Mouse (Mus musculus): ENCODE measurements around the gene Eomes. TPM values are rescaled to one million over a fixed set of nuclear protein-coding genes. Genes with fewer than 3 reads are reported as not detected.

Gene Eomes
- polyA plus RNA-seq, 1 experiment: 0.36 TPM

DNA sequence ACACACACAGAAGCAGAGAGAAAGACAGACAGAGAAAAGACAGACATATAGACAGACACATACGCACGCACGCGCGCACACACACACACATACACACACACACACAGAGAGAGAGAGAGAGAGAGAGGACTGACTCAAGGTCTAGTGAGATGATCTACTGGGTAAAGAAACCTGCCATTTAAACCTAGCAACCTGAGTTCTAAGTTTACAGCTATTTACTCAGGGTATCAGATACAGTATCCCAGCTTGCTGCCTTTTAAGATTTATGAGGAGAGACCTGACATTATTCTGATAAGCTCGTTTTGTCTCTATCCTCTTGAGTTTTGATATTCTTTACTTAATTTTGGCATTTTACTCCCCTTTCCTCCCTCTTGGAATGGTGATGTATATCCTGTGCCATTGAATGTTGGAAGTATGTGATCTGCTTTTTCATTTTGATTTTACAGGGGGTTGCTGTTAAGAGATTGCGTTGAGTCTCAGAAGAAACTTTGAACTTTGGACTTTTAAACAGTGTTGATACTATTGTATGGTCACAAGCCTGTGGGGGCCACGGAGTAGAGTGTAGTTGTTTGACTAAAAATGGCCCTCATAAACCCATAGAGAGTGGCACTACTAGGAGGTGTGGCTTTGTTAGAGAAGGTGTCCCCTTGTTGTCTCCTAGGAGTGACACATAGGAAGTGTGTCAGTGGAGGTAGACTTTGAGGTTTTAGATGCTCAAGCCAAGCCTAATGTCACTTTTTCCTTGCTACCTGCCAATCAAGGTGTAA is 15.1 kb downstream of the Eomes start:
- H3K36me3 ChIP-seq (ENCODE audit: control insufficient read depth, insufficient read depth, low read length): no peaks in the 10 kb centered on the region
- H3K27ac ChIP-seq (ENCODE audit: insufficient read depth, low read depth, low read length): no peak overlapping the region
- H3K4me3 ChIP-seq (ENCODE audit: insufficient read depth, low read depth, low read length): no peak overlapping the region
- H3K4me1 ChIP-seq (ENCODE audit: control insufficient read depth, insufficient read depth, low read length): peaks cover under 1% of the 10 kb centered on the region; the same call in 1 of the 2 replicates
- WGBS: 79% methylated on average over 8 of the region's 8 CpGs
- TF ChIP-seq CTCF (conservative IDR thresholded peaks at IDR 0.05; ENCODE audit: insufficient read depth, insufficient read length, low read depth, low read length): no peak
- no peaks in the 10 kb centered on the region for H3K27me3 ChIP-seq (replicated peaks; ENCODE audit: control insufficient read depth, insufficient read depth, low read length)
- DNase-seq: no peak

- Histone ChIP-seq H3K36me3 (ENCODE audit: control insufficient read depth, insufficient read depth, low read length) (no peaks in the 10 kb centered on the region), H3K27ac (ENCODE audit: insufficient read depth, low read depth, low read length) (no peak overlapping the region), H3K27me3 (replicated peaks; ENCODE audit: control insufficient read depth, insufficient read depth, low read length) (no peaks in the 10 kb centered on the region), H3K4me1 (ENCODE audit: control insufficient read depth, insufficient read depth, low read length) (no peaks in the 10 kb centered on the region; the same call in 1 of the 2 replicates), H3K4me3 (ENCODE audit: insufficient read depth, low read depth, low read length) (no peak overlapping the region)
- WGBS: 88% methylated on average over 5 of the region's 5 CpGs
- TF ChIP-seq POLR2A (IDR thresholded peaks at IDR 0.05; ENCODE audit: low read depth, low read length): no peak
- no peak for TF ChIP-seq CTCF (conservative IDR thresholded peaks at IDR 0.05; ENCODE audit: insufficient read depth, insufficient read length, low read depth, low read length)
- DNase-seq: no peak
These were observed 16.1 kb downstream of the Eomes start for GRCm38 (mm10) chr9:118494106-118494505.

DNA sequence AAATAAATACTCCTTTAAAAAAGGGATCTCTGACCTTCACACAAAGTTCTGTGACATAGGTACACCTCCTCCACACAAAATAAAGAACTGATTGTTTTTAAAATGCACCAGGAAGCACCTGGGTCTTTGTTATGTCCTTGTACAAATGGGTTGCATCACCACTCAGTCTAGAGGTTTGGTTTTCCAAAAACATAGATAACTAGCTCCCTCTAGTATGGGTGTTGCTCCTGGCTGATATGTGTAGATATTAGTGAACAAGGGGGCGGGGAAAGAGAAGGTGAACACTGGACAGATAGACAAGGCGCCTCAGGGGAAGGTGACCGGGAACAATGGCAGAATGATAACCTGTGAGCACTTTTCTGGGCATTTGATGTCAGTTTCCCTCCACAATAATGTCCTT is 17.9 kb downstream of the Eomes start:
- no peak for TF ChIP-seq POLR2A (IDR thresholded peaks at IDR 0.05; ENCODE audit: low read depth, low read length)
- no peak for TF ChIP-seq CTCF (conservative IDR thresholded peaks at IDR 0.05; ENCODE audit: insufficient read depth, insufficient read length, low read depth, low read length)
- 92% methylated on average over 3 of the region's 3 CpGs for WGBS
- Histone ChIP-seq H3K4me3 (ENCODE audit: insufficient read depth, low read depth, low read length) (no peak overlapping the region), H3K27ac (ENCODE audit: insufficient read depth, low read depth, low read length) (no peak overlapping the region), H3K27me3 (replicated peaks; ENCODE audit: control insufficient read depth, insufficient read depth, low read length) (no peaks in the 10 kb centered on the region), H3K36me3 (ENCODE audit: control insufficient read depth, insufficient read depth, low read length) (no peaks in the 10 kb centered on the region), H3K4me1 (ENCODE audit: control insufficient read depth, insufficient read depth, low read length) (no peaks in the 10 kb centered on the region)
- DNase-seq: no peak

DNA sequence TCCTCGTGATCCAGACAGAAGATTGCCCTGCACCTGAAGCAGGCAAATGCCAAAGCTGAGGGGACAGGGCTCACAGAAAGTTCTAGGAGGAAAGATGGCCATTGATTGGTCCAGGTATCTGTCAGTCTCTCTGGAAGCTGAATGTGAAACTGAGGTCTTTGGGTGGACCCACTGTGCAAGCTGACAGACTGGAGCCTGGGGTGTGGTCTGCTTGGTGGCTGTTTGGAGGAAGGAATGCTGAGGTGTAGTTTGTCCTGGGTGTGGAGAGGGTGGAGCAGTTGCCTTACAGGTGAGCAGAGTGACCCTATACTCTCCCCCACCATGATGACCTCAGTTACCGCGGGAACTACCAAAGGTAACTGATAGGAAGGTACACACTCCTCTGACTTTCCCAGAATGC is 18.9 kb downstream of the Eomes start:
- no peak for DNase-seq
- Histone ChIP-seq H3K36me3 (ENCODE audit: control insufficient read depth, insufficient read depth, low read length) (no peaks in the 10 kb centered on the region), H3K27ac (ENCODE audit: insufficient read depth, low read depth, low read length) (no peak overlapping the region), H3K4me1 (ENCODE audit: control insufficient read depth, insufficient read depth, low read length) (no peaks in the 10 kb centered on the region), H3K4me3 (ENCODE audit: insufficient read depth, low read depth, low read length) (no peak overlapping the region), H3K27me3 (replicated peaks; ENCODE audit: control insufficient read depth, insufficient read depth, low read length) (no peaks in the 10 kb centered on the region)
- WGBS: 78% methylated on average over 3 of the region's 3 CpGs
- TF ChIP-seq CTCF (conservative IDR thresholded peaks at IDR 0.05; ENCODE audit: insufficient read depth, insufficient read length, low read depth, low read length): no peak

- no peaks in the 10 kb centered on the region for H3K36me3 ChIP-seq (ENCODE audit: control insufficient read depth, insufficient read depth, low read length)
- H3K4me3 ChIP-seq (ENCODE audit: insufficient read depth, low read depth, low read length): no peak overlapping the region
- no peaks in the 10 kb centered on the region for H3K27me3 ChIP-seq (replicated peaks; ENCODE audit: control insufficient read depth, insufficient read depth, low read length)
- no peaks in the 10 kb centered on the region for H3K4me1 ChIP-seq (ENCODE audit: control insufficient read depth, insufficient read depth, low read length)
- TF ChIP-seq CTCF (conservative IDR thresholded peaks at IDR 0.05; ENCODE audit: insufficient read depth, insufficient read length, low read depth, low read length): no peak
- no peak overlapping the region for H3K27ac ChIP-seq (ENCODE audit: insufficient read depth, low read depth, low read length)
- no peak for DNase-seq
- WGBS: 72% methylated on average over 7 of the region's 7 CpGs
These were observed 20.0 kb downstream of the Eomes start for GRCm38 (mm10) chr9:118498061-118498460.

DNA sequence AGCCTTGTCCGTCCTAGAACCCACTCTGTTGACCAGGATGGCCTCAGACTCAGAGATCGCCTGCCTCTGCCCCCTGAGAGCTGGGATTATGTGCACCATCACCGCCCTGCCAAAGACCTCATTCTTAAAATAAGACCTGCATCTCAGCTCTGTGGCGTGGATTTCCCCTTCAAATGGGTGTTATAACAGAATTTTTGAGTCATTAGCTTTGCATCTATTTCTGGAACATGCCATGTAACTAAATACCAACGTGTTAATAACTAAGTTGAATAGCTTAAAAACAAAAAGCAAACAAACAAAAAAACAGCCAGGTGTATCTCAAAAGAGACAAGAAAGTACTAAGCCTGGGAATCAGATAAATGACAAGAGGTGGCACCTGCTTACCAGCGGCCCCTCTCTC is 23.0 kb downstream of the Eomes start:
- TF ChIP-seq POLR2A (IDR thresholded peaks at IDR 0.05; ENCODE audit: low read depth, low read length) (no peak), CTCF (conservative IDR thresholded peaks at IDR 0.05; ENCODE audit: insufficient read depth, insufficient read length, low read depth, low read length) (no peak)
- no peaks in the 10 kb centered on the region for H3K27me3 ChIP-seq (replicated peaks; ENCODE audit: control insufficient read depth, insufficient read depth, low read length)
- WGBS: 74% methylated on average over 6 of the region's 6 CpGs

GRCm38 (mm10) chr9:118504656-118505055 is 26.6 kb downstream of the Eomes start:
- 29% methylated on average over 3 of the region's 3 CpGs for WGBS
- Histone ChIP-seq H3K27me3 (replicated peaks; ENCODE audit: control insufficient read depth, insufficient read depth, low read length) (no peaks in the 10 kb centered on the region), H3K4me1 (ENCODE audit: control insufficient read depth, insufficient read depth, low read length) (peaks cover 23% of the 10 kb centered on the region), H3K4me3 (ENCODE audit: insufficient read depth, low read depth, low read length) (0 out of 2 replicates have a peak overlapping the region, but pooled peaks have one; percentile 0), H3K36me3 (ENCODE audit: control insufficient read depth, insufficient read depth, low read length) (no peaks in the 10 kb centered on the region), H3K27ac (ENCODE audit: insufficient read depth, low read depth, low read length) (peak overlapping the region; percentile 65)
- peak; percentile 87 for DNase-seq
- TF ChIP-seq CTCF (conservative IDR thresholded peaks at IDR 0.05; ENCODE audit: insufficient read depth, insufficient read length, low read depth, low read length): no peak
- no peak for TF ChIP-seq POLR2A (IDR thresholded peaks at IDR 0.05; ENCODE audit: low read depth, low read length)

More for the DNA sequence above, 23.0 kb downstream of the Eomes start:
- Histone ChIP-seq H3K27ac (ENCODE audit: insufficient read depth, low read depth, low read length) (no peak overlapping the region), H3K4me1 (ENCODE audit: control insufficient read depth, insufficient read depth, low read length) (peaks cover 13% of the 10 kb centered on the region; the same call in 1 of the 2 replicates), H3K36me3 (ENCODE audit: control insufficient read depth, insufficient read depth, low read length) (no peaks in the 10 kb centered on the region), H3K4me3 (ENCODE audit: insufficient read depth, low read depth, low read length) (no peak overlapping the region)
- no peak for DNase-seq

Measured in kidney, adult 2 months (tissue).